Mouse (Mus musculus): ENCODE data around the gene Cyp4f39. TPM values are rescaled to one million over a fixed set of nuclear protein-coding genes. Genes with fewer than 3 reads are reported as not detected.
A peak's percentile ranks its signal among the peaks of the same experiment; 100 is the strongest.

Cyp4f39 gene
- 0.59 and 0.62 TPM in 2 replicates for polyA plus RNA-seq (2012; rRNA removed)

- TF ChIP-seq CTCF (IDR thresholded peaks at IDR 0.05; ENCODE audit: borderline replicate concordance, extremely low read depth, insufficient read depth, insufficient read length) (no peak), POLR2A (IDR thresholded peaks at IDR 0.05; ENCODE audit: borderline replicate concordance, extremely low read depth, insufficient read depth, insufficient read length, poor library complexity, severe bottlenecking) (no peak)
- peak; percentile 56 for DNase-seq (ENCODE audit: low read depth)
Observed at GRCm38 (mm10) chr17:32452482-32452881, at the start of gene Cyp4f39. Gene Cyp4f39 (plus strand): TSS chr17:32452723.

GRCm38 (mm10) chr17:32402779-32403157 lies 49.8 kb upstream of the Cyp4f39 start:
- TF ChIP-seq POLR2A (IDR thresholded peaks at IDR 0.05; ENCODE audit: borderline replicate concordance, extremely low read depth, insufficient read depth, insufficient read length, poor library complexity, severe bottlenecking) (no peak), CTCF (IDR thresholded peaks at IDR 0.05; ENCODE audit: borderline replicate concordance, extremely low read depth, insufficient read depth, insufficient read length) (no peak)
- no peak for DNase-seq (ENCODE audit: low read depth)

- DNase-seq (ENCODE audit: low read depth) = no peak
- TF ChIP-seq CTCF (IDR thresholded peaks at IDR 0.05; ENCODE audit: borderline replicate concordance, extremely low read depth, insufficient read depth, insufficient read length) (no peak), POLR2A (IDR thresholded peaks at IDR 0.05; ENCODE audit: borderline replicate concordance, extremely low read depth, insufficient read depth, insufficient read length, poor library complexity, severe bottlenecking) (no peak)
Observed at GRCm38 (mm10) chr17:32403417-32403816, 49.1 kb upstream of the Cyp4f39 start, which contains the start of gene Rasal3. Gene Rasal3 (minus strand): TSS chr17:32403583.

GRCm38 (mm10) chr17:32411898-32412297 lies 40.6 kb upstream of the Cyp4f39 start:
- no peak for DNase-seq (ENCODE audit: low read depth)
- TF ChIP-seq CTCF (IDR thresholded peaks at IDR 0.05; ENCODE audit: borderline replicate concordance, extremely low read depth, insufficient read depth, insufficient read length) = no peak
- no peak for TF ChIP-seq POLR2A (IDR thresholded peaks at IDR 0.05; ENCODE audit: borderline replicate concordance, extremely low read depth, insufficient read depth, insufficient read length, poor library complexity, severe bottlenecking)

GRCm38 (mm10) chr17:32415417-32416020 lies 37.0 kb upstream of the Cyp4f39 start:
- TF ChIP-seq CTCF (IDR thresholded peaks at IDR 0.05; ENCODE audit: borderline replicate concordance, extremely low read depth, insufficient read depth, insufficient read length) (no peak), POLR2A (IDR thresholded peaks at IDR 0.05; ENCODE audit: borderline replicate concordance, extremely low read depth, insufficient read depth, insufficient read length, poor library complexity, severe bottlenecking) (no peak)
- no peak for DNase-seq (ENCODE audit: low read depth)

- no peak for DNase-seq (ENCODE audit: low read depth)
- TF ChIP-seq POLR2A (IDR thresholded peaks at IDR 0.05; ENCODE audit: borderline replicate concordance, extremely low read depth, insufficient read depth, insufficient read length, poor library complexity, severe bottlenecking) = no peak
- no peak for TF ChIP-seq CTCF (IDR thresholded peaks at IDR 0.05; ENCODE audit: borderline replicate concordance, extremely low read depth, insufficient read depth, insufficient read length)
Observed at GRCm38 (mm10) chr17:32416771-32417170, 35.8 kb upstream of the Cyp4f39 start.

- TF ChIP-seq POLR2A (IDR thresholded peaks at IDR 0.05; ENCODE audit: borderline replicate concordance, extremely low read depth, insufficient read depth, insufficient read length, poor library complexity, severe bottlenecking) = no peak
- no peak for TF ChIP-seq CTCF (IDR thresholded peaks at IDR 0.05; ENCODE audit: borderline replicate concordance, extremely low read depth, insufficient read depth, insufficient read length)
- DNase-seq (ENCODE audit: low read depth) = no peak
Observed at GRCm38 (mm10) chr17:32419989-32420388, 32.5 kb upstream of the Cyp4f39 start.

GRCm38 (mm10) chr17:32420781-32421180 lies 31.7 kb upstream of the Cyp4f39 start:
- no peak for TF ChIP-seq CTCF (IDR thresholded peaks at IDR 0.05; ENCODE audit: borderline replicate concordance, extremely low read depth, insufficient read depth, insufficient read length)
- TF ChIP-seq POLR2A (IDR thresholded peaks at IDR 0.05; ENCODE audit: borderline replicate concordance, extremely low read depth, insufficient read depth, insufficient read length, poor library complexity, severe bottlenecking) = no peak
- DNase-seq (ENCODE audit: low read depth) = no peak

GRCm38 (mm10) chr17:32424034-32424433 lies 28.5 kb upstream of the Cyp4f39 start, which contains the start of gene Pglyrp2:
Gene Pglyrp2 (minus strand): TSS chr17:32424167.
- TF ChIP-seq CTCF (IDR thresholded peaks at IDR 0.05; ENCODE audit: borderline replicate concordance, extremely low read depth, insufficient read depth, insufficient read length) = no peak
- no peak for TF ChIP-seq POLR2A (IDR thresholded peaks at IDR 0.05; ENCODE audit: borderline replicate concordance, extremely low read depth, insufficient read depth, insufficient read length, poor library complexity, severe bottlenecking)
- DNase-seq (ENCODE audit: low read depth) = no peak

- no peak for DNase-seq (ENCODE audit: low read depth)
- TF ChIP-seq CTCF (IDR thresholded peaks at IDR 0.05; ENCODE audit: borderline replicate concordance, extremely low read depth, insufficient read depth, insufficient read length) (no peak), POLR2A (IDR thresholded peaks at IDR 0.05; ENCODE audit: borderline replicate concordance, extremely low read depth, insufficient read depth, insufficient read length, poor library complexity, severe bottlenecking) (no peak)
Observed at GRCm38 (mm10) chr17:32426610-32427009, 25.9 kb upstream of the Cyp4f39 start.

- peak; percentile 72 for DNase-seq (ENCODE audit: low read depth)
- TF ChIP-seq POLR2A (IDR thresholded peaks at IDR 0.05; ENCODE audit: borderline replicate concordance, extremely low read depth, insufficient read depth, insufficient read length, poor library complexity, severe bottlenecking) (no peak), CTCF (IDR thresholded peaks at IDR 0.05; ENCODE audit: borderline replicate concordance, extremely low read depth, insufficient read depth, insufficient read length) (peak; percentile 39; the same call in 1 of the 2 replicates)
Observed at GRCm38 (mm10) chr17:32431972-32432371, 20.6 kb upstream of the Cyp4f39 start.

- no peak for DNase-seq (ENCODE audit: low read depth)
- TF ChIP-seq POLR2A (IDR thresholded peaks at IDR 0.05; ENCODE audit: borderline replicate concordance, extremely low read depth, insufficient read depth, insufficient read length, poor library complexity, severe bottlenecking) (no peak), CTCF (IDR thresholded peaks at IDR 0.05; ENCODE audit: borderline replicate concordance, extremely low read depth, insufficient read depth, insufficient read length) (no peak)
Observed at GRCm38 (mm10) chr17:32434324-32434723, 18.2 kb upstream of the Cyp4f39 start.

Measured in brain, embryonic 14.5 days (tissue).